Mouse (Mus musculus) CD4-positive, CD25-positive, alpha-beta regulatory T cell, adult 2 months (primary cell): ENCODE results near the gene Bcar1.

Source experiments
- DNase-seq: peaks from one replicate; pipeline ENCODE4 v3.0.0-alpha.2; 2012; ENCODE audit warnings: low read depth, low spot score

Bcar1 gene

DNA sequence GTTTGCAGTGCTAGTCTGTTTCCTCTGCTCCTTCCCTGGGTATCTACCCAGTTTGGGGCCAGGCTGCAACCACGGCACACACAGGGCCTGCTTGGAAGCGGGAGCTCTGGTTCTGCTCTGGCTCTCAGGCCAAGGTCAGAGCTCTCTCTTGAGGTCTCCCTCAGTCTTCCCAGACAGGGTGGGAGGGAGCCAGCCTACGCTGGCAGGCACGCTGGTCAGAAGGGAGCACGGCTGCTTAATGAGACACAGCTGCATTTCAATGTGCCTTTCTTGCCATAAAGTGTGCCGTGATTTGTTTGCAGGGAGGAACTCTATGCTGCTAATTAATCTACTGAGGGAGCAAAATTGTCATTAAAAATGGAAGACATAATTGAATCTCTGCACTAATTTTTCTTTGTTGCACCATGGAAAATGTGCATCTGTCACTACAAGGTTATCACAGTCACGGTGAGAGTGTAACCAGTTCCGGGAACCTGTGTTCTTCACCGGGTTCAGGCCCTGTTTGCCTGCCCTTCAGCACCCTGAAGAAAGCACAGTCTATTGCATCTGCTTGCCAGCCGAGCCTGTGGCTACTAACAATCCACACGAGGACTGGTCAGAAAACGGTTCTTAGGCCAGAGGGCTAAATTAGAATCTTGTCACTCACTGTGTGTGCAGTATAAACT is 26.3 kb upstream of the Bcar1 start:
- no peak for DNase-seq

DNA sequence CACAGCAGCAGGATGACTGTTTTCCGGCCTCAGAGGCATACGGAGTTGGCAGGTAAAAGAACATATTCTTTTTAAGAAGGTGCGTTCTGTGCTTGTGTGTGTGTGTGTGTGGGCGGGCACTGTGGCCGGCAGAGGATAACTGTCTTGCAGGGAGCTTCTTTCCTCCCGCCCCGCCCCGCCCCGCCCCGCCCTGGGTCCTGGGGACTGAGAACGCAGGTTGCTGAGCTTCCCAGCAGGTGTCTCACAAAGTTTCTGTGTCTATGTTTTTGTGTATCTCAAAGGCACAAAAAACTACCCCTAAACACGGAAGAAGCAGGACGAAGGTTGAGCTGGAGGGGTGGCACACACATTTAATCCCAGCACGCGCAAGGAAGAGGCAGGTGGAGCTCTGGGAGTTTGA is 25.7 kb upstream of the Bcar1 start:
- DNase-seq = no peak

DNA sequence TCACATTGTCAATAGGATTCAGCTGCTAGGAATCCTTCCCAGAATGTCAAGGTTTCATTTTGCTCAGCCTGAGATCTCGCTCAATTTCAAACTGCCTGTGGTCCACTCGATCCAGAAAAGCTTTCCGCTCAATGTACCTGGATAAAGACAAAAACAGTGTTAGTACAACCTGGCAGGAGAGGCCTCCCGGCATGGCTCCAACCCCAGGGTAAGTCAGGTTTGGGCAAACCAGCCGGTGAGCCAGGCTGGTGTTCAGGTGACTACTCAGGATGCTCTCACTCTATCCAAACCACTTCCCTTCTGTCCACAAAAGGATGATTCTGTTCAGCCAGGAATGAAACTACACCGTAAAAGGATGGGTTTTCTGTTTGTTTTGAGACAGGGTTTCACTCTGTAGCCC is 25.0 kb upstream of the Bcar1 start:
- no peak for DNase-seq

DNA sequence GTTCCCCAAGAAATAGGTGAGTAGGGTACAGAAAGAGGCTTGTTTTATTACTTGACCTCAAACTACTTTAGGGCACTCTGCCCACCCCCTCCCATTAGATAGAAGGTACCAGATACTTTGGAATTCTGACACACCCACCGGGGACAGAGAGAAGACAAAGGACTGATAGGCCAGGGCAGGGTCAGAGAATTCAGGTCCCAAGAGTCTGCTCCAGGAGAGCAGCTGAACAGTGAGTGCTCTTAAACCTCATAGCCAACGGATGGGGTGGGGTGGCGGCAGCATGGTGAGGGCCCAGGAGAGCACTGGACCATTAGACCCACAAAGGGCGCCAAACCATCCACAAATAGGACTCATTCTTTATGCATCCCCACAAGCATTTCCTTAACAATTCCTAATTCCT is 22.0 kb upstream of the Bcar1 start:
- no peak for DNase-seq

DNA sequence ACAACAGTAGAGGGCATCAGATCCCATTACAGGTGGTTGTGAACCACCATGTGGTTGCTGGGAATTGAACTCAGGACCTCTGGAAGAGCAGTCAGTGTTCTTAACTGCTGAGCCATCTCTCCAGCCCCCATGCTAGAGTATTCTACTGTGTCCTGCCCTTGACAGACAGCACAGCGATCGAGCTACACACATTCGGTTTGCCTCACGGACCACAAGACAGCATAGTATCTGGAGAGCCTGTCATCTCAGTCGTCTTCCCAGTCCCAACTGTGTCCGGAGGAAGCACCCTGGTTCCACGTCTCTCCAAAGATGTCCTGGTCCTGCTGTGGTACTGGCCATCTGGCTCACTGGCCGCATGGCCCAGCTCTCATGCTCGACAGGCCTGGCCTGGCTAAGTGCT is 21.5 kb upstream of the Bcar1 start:
- no peak for DNase-seq

DNA sequence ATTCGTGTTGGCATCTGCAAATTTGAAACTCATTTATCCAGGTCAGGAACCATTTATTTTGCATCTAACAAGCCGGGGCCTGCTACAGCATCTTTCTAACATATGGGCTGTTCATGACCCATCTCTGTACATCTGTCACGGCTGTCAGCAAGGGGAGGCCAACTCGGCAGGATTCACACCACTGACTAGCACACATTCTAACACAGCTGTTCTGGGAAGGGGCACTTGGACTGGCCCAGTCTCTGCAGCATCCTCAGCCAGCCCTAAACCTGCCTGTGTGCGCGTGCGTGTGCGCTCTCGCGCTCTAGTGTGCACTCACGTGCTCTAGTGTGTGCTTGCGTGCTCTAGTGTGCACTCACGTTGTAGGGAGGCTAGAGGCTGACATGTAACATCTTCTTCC is 17.1 kb upstream of the Bcar1 start:
- no peak for DNase-seq

DNA sequence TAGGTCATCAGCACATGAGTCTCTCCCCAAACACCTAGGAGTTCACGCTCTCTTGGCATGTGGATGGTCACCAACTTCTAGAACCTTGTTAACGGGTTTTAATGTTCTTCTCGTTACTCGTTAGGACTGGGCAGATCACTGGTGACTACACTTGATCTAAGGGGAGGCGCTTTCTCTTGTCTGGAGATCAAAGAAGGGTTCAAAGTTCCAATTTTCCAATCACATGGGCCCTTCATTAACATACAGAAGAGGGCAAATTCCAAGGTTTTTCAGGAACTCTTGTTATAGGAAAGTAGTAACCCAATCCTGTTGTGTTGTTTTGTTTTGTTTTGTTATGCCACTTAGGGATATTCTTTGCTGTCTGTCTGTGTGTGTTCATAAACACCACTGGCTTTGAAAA is 15.2 kb upstream of the Bcar1 start:
- DNase-seq = no peak

DNA sequence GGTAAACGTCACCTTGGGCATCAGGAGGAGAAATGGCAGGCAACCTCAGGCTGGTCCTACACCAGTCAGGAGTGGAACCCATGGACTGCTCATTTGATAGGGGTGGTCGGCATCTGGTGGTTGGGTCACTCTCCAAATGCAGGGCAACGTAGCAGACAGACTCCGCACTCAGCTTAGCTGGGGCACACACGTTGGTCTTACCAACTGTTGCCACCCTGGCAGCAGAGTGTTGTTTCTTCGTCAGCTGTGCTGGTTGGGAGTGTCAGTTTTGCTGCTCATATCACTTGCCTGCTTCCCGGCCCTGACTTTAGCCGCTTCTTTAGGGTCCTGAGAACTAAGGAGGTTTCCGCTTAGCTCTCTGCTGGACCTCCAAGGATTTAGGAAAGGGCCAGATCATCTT is 14.0 kb upstream of the Bcar1 start:
- no peak for DNase-seq

DNA sequence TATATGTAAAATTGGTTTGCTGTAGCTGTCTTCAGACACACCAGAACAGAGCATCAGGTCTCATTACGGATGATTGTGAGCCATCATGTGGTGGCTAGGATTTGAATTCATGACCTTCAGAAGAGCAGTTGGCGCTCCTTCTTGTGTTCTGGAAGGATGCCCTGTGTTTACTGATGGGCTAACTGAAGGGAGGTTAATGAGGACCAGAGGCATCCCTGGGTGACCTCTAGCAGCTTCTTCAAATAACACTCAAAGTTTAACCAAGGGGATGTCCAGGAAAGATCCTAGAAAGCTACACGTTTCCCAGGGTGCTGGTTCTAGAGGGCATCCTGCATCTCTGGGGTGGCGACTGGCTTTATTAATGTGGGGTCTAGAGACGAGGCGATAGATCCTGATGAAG is 11.1 kb upstream of the Bcar1 start:
- no peak for DNase-seq

DNA sequence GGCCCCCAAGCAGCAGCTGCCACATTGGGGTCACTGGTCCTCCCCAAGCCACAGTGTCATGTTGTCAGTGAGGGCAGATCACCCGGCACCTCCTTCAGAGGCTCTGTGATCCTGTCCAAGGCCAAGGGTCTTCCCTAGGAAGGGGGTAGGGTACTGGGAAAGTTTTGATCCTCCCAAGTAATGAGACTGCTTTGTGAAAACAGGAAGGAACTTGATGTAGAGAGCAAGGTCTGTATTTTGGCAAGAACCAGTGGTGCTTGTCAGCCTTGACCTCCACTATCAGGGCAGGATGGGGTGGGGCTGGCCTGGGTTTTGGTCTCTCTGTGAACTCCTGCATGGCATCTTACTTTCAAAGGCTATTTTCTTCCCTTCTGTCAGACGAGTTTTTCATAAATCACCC is 10.5 kb upstream of the Bcar1 start:
- no peak for DNase-seq

DNA sequence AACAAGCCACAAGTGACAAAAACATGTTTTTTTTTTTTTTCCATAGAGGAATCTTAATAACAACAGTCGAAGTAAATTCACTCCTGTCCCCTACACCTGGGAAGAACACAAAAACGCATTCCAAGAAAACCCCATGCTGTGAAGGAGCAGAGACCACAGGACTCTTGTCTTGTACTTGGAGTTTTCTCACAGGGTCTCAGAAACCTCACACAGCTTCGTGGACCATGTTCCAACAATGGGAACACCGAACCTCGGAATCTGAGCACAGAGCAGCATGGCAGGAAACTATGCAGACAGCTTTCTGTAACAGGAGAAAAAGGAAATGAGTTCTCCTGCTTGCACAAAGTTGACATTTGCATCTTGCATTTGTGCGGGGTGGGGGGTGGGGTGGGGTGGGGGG is 5.2 kb upstream of the Bcar1 start:
- DNase-seq = no peak

DNA sequence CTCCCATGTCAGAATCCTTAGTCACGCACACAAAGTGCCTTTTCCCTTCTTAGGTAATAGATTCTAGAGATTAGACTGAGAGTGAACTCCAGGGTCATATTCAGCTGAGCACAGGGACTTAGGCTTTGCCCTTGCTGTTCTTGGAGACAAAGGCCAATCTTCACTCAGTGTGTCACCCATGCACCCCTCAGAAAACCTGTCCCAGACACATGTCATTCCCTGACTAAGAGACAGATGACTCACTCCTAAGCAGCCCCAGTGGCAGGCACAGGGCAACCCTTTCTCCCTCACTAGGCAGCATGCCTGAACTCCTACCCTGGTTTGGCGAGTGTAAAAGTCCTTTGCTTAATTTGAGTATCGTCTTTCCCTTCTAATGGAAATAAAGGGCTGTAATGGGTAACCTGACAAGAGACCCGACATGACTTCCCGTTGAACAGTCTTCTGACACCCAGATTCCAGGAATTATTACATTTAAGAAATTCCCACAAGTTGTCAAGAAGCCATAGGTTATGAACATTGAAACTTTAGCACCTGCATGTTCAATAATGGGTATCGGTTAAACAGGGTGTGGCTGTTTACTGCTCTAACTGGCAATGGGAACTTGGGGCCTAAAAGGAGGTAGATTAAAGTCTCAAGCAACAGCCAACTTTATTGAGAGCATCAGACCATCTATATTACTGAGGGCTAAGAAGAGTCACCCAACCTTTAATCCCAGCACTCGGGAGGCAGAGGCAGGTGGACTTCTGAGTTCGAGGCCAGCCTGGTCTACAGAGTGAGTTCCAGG is 4.4 kb upstream of the Bcar1 start:
- DNase-seq = no peak

DNA sequence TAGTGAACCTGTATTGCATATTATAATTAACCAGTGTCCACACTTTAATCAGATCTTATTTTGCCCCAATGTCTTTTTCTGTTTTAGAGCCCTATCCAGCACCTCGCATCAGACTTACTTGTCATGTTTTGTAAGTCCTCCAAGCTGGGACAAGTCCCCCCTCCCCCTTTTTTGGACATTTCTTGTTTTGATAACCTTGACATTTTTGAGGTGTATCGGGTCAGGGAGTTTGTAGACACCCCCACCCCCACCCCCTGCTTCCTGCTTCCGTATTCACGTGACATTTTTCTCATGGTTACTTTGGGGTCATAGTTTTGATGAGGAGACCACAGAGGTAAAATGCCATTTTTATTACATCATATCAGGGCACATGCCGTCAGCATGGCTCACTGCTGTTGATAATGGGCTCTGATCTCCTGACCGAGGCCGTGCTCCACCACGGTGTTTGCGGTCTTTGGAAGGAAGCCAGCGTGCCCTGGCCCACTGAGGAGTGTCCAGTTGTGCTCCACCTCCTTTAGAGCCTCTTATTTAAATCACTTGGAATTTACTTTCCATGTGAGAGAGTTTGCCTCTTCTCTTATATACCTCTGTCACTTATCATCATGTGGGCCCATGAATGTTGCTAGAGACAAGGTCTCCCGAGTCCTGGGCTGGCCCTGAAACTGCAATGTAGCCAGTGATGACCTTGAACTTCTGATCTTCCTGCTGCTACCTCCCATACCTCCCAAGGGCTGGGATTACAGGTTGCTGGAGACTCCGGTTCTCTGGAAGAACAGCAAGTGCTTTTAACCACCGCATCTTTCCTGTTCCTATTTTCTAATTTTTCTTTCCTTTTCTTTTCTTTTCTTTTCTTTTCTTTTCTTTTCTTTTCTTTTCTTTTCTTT is 3.2 kb upstream of the Bcar1 start:
- no peak for DNase-seq

DNA sequence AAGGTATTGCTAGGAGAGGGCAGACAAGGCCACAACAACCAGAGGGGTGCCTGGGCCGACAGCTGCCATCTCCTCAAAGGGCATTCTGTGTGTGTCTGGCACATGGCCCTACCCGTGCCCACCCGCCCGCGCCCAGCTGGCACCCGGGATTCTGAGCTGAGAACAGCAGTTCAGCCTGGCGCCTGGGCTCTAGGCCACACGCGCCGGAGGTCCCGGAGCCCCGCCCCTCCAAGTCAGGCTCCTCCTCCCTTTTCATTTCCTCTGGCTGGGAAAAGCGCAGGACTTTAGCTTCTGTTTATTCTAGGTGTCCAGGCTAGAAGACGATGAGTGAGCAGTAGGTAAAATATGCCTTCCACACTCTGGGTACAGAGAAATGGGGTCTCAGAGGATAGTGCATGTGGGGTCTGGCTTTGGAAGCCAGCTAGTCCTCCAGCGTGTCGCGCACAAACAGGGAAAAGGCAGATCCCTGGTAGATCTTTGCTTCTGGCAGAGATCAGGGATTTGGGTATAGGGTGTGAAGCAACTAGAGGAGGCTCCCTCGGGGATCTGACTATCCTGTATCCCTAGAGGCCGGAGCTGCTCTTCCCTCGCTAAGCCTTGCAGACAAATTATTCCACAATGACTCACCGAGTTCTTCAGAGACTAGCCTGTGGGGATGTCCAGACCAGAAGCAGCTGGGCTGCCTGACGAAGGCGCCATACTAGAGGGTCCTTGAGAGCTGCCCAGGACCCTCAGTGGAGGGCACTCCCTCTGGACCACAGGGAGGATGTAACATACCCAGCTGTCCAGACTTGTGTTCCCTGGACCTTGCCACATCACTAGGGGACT is 2.2 kb upstream of the Bcar1 start:
- DNase-seq = peak; percentile 47

DNA sequence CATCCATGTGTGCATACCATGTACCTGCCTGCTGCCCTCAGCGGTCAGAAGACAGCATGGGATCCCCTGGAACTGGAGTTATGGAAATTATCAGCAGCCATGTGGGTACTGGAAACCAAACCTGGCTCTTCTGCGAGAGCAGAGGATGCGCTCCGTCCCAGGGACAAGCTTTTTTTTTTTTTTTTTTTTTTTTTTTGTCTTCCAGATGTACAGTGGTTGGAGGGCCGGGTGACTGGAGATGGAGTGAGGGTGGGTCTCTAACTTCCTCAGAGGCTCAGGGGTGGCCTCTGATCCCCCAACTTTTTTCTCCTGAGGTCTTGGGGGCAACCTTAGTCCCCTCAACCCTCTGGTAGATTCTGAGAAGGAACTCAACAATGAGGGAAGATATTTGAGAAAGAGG is 1.5 kb upstream of the Bcar1 start:
- no peak for DNase-seq

DNA sequence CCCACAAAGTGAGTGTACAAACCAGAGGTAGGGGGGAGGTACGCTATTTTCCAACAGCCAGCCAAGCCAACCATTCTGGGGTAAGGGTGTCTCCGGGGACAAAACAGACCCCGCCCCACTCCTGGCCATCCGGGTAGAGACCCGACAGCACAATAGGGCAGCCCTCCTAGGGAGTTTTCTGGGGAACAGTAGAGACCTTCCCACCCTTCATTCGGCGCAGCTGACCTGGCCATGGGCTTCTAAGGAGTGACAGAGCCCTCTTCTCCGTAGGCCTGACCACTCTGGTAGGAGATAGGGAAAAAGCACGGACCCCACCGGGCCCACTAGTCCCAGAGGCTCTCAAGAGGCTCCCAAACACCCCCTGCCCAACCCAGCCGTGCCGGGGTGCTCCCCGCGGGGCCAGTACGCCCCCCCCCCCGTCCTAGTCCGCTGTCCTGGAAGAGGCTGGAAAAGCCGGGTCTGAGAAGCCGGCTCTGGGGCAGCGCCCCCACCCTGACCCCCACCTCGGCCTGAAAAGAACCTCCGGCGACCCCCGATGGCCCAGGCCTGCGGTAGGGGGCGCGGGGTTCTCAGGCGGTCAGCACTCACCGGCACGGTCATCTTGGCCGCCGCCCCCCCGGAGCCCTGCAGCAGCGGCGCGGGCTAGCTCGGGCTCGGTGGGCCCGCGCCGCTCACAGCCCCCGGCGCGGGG is 363 bp downstream of the Bcar1 start:
- no peak for DNase-seq

DNA sequence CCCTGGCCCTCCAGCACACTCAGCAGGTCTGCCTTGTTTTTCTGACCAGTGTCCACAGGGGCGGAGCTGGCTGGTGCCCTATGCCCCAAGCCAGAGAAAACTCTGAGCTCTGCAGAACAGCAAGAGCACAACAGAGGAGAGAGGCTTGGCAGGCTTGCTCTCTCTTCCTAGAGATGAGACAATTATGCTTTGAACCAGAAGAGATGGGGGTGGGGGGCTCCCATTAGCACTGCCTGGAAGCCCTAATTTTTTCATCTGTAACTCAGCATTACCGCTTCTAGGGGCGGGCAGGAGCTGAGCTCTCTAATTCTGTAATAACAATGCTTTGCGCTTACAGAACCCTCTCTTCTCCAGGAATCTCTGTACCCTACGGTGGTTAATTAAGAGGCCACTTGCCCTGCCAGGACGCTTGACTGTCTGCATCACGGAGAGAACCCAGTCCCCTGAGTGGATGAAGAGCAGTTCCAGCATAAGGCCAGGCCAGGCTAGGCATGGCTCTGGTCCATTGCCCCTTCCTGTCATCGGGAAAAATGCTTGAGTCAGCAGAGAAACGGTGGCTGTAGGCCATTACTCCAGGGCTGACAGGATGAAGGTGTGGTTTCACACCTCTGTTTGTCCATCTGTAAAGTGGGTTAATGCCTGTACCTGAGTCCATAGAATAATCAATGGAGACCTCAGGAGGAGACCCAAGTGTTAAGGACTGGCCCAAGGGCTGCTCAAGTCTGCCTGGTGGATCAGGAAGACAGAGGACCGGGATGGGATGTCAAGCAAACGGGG is 1.2 kb downstream of the Bcar1 start:
- no peak for DNase-seq

DNA sequence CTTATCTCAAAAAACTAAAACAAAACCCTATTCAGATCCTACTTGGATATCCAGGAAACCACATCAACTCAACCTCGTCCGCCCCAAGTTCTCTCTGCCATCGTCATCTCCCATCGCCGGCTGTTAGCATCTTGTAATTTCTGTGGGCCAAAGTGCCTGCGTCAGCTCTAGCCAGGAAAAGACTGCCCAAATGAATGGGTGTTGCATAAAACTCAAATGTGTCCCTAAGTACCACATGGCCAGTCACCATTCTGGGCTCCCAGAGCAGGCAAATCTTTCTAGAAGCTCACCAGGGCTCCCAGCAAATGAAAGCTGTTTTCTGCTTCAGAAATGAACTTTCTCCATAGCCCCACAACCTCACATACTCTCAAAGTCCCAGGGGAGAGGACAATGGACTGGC is 2.1 kb downstream of the Bcar1 start:
- no peak for DNase-seq

DNA sequence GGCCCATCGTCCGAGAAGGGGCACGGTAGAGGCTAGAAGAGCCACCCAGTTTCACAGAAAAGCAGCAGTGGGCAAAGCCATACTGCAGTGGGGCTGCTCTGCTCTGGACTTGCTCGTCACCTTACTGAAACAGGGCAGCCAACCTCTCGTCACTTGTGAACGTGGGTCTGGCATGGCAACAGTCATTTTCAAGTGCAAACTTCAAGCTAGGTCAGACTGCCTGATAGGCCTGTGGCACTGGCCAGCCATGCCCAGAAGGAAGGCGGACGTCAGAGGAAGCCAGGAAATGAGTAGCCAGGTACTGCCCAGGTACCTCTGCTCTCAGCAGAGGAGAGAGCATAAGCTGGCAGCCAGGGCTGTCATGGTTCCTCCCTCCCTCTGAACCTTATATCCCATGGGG is 2.6 kb downstream of the Bcar1 start:
- no peak for DNase-seq

DNA sequence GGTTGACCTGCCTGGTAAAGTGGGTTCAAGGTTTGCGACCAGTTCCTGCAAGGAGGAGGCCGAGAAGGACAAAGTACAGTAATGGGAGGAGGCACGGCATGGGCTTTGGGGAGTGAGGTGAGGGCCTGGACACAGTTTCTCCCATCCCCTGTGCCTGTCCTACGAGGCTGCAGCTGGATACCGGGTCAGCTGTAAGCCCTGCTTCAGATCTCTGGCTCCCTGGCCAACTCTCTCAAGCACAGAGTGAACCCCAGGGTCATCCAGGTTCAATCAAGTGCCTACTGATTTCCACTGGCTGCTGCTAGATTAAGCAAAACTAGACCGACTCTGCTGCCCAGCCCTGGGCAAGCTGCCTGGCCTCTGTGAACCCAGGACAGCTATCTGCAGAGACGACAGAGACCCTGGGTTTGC is 3.3 kb downstream of the Bcar1 start:
- no peak for DNase-seq
